Mouse (Mus musculus) midbrain, embryonic 16.5 days (tissue): ENCODE measurements around the gene 4930503B20Rik. TPM values are rescaled to one million over a fixed set of nuclear protein-coding genes. Genes with fewer than 3 reads are reported as not detected.
A peak's percentile ranks its signal among the peaks of the same experiment; 100 is the strongest.

ENCODE experiments used
- ATAC-seq: fragments of 200-750 bp; cut with Nextera tagmentation; 2 replicates; pipeline ENCODE4 v1.8.0; 2017; ENCODE audit warnings: moderate TSS enrichment
- H3K27ac ChIP-seq: fragments of 300-500 bp; sonication (generic); 2 replicates; pipeline ENCODE4 v1.5.1; 2014; ENCODE audit warnings: mild to moderate bottlenecking, low read length, mixed read lengths
- H3K27me3 ChIP-seq: fragments of 300-500 bp; sonication (generic); 2 replicates; pipeline ENCODE4 v1.6.1; 2014; ENCODE audit warnings: low read depth, low read length, mixed read lengths; ENCODE audit not compliant: control insufficient read depth, insufficient read depth
- H3K36me3 ChIP-seq: fragments of 300-500 bp; sonication (generic); 2 replicates; pipeline ENCODE4 v1.6.1; 2014; ENCODE audit warnings: mild to moderate bottlenecking, low read length, moderate library complexity, mixed read lengths; ENCODE audit not compliant: control insufficient read depth, insufficient read depth
- H3K4me1 ChIP-seq: fragments of 300-500 bp; sonication (generic); 2 replicates; pipeline ENCODE4 v1.6.1; 2014; ENCODE audit warnings: mild to moderate bottlenecking, low read length, mixed read lengths; ENCODE audit not compliant: control insufficient read depth, insufficient read depth
- H3K4me2 ChIP-seq: fragments of 300-500 bp; sonication (generic); 2 replicates; pipeline ENCODE4 v1.6.1; 2014; ENCODE audit warnings: mild to moderate bottlenecking, low read length, mixed read lengths
- H3K4me3 ChIP-seq: fragments of 300-500 bp; sonication (generic); 2 replicates; pipeline ENCODE4 v1.5.1; 2014; ENCODE audit warnings: low read depth, mild to moderate bottlenecking, low read length, moderate library complexity, mixed read lengths
- H3K9ac ChIP-seq: fragments of 300-500 bp; sonication (generic); 2 replicates; pipeline ENCODE4 v1.6.1; 2014; ENCODE audit warnings: low read depth, low read length, mixed read lengths
- H3K9me3 ChIP-seq: fragments of 300-500 bp; sonication (generic); replicated peaks from 2 replicates; pipeline ENCODE4 v1.6.1; 2014; ENCODE audit warnings: mild to moderate bottlenecking, low read length, mixed read lengths; ENCODE audit not compliant: control insufficient read depth, poor library complexity, severe bottlenecking
- WGBS: fragments of 180-500 bp; shearing (Covaris S2); extraction: QIAGEN DNeasy Blood & Tissue Kit; methylation state at CpG from one replicate; pipeline ENCODE4 v1.1.7; 2014; 5-methylcytosine and 5-hydroxymethylcytosine counted together
- polyA plus RNA-seq: library from polyadenylated mRNA; unstranded; fragments of >200 nt; fragmentation: Nextera tagmentation; extraction: Ambion mirVana; gene quantifications from 2 replicates; pipeline ENCODE4 v1.2.1, GENCODE M21; 2015

The 4930503B20Rik gene
- polyA plus RNA-seq = 0.09 TPM in 1 of 2 replicates, not detected in the other

GRCm38 (mm10) chr3:146651217-146651616, at the start of gene 4930503B20Rik:
Gene 4930503B20Rik (minus strand): TSS chr3:146651317.
- Histone ChIP-seq H3K36me3 (no peaks in the 10 kb centered on the region), H3K27ac (no peak within 1 kb of the TSS), H3K4me3 (no peak within 1 kb of the TSS), H3K4me2 (no peak within 1 kb of the TSS), H3K27me3 (no peaks in the 10 kb centered on the region), H3K4me1 (no peaks in the 10 kb centered on the region), H3K9me3 (no peaks in the 10 kb centered on the region), H3K9ac (no peak within 1 kb of the TSS)
- ATAC-seq = no peak
- WGBS = 87% methylated on average over 3 of the region's 3 CpGs

GRCm38 (mm10) chr3:146700051-146700450, 48.9 kb upstream of the 4930503B20Rik start:
- Histone ChIP-seq H3K4me2 (no peak overlapping the region), H3K9me3 (no peaks in the 10 kb centered on the region), H3K27ac (no peak overlapping the region), H3K27me3 (no peaks in the 10 kb centered on the region), H3K4me1 (no peaks in the 10 kb centered on the region), H3K4me3 (no peak overlapping the region), H3K36me3 (no peaks in the 10 kb centered on the region), H3K9ac (no peak overlapping the region)
- no peak for ATAC-seq
- 87% methylated on average over 11 of the region's 11 CpGs for WGBS

GRCm38 (mm10) chr3:146698982-146699381, 47.9 kb upstream of the 4930503B20Rik start:
- H3K9me3 ChIP-seq = no peaks in the 10 kb centered on the region
- 42% methylated on average over 11 of the region's 11 CpGs for WGBS
- no peak overlapping the region for H3K4me2 ChIP-seq
- no peaks in the 10 kb centered on the region for H3K36me3 ChIP-seq
- no peak overlapping the region for H3K9ac ChIP-seq
- ATAC-seq = no peak
- H3K4me3 ChIP-seq = no peak overlapping the region
- no peaks in the 10 kb centered on the region for H3K4me1 ChIP-seq
- no peaks in the 10 kb centered on the region for H3K27me3 ChIP-seq
- 0 out of 2 replicates have a peak overlapping the region, but pooled peaks have one; percentile 18 for H3K27ac ChIP-seq

- no peaks in the 10 kb centered on the region for H3K27me3 ChIP-seq
- no peak overlapping the region for H3K4me2 ChIP-seq
- no peaks in the 10 kb centered on the region for H3K9me3 ChIP-seq
- H3K9ac ChIP-seq = no peak overlapping the region
- no peaks in the 10 kb centered on the region for H3K36me3 ChIP-seq
- H3K27ac ChIP-seq = no peak overlapping the region
- ATAC-seq = no peak
- H3K4me3 ChIP-seq = no peak overlapping the region
- no peaks in the 10 kb centered on the region for H3K4me1 ChIP-seq
- WGBS = 88% methylated on average over 5 of the region's 5 CpGs
These were observed 41.4 kb upstream of the 4930503B20Rik start for GRCm38 (mm10) chr3:146692547-146692946.

GRCm38 (mm10) chr3:146687121-146687725, 36.1 kb upstream of the 4930503B20Rik start:
- H3K27me3 ChIP-seq = peaks cover 3% of the 10 kb centered on the region
- no peak for ATAC-seq
- no peak overlapping the region for H3K9ac ChIP-seq
- no peaks in the 10 kb centered on the region for H3K36me3 ChIP-seq
- no peaks in the 10 kb centered on the region for H3K9me3 ChIP-seq
- no peak overlapping the region for H3K4me3 ChIP-seq
- no peak overlapping the region for H3K4me2 ChIP-seq
- WGBS = 80% methylated on average over 4 of the region's 4 CpGs
- no peak overlapping the region for H3K27ac ChIP-seq
- H3K4me1 ChIP-seq = peaks cover 7% of the 10 kb centered on the region

- no peak for ATAC-seq
- Histone ChIP-seq H3K4me2 (no peak overlapping the region), H3K27me3 (peaks cover 3% of the 10 kb centered on the region), H3K36me3 (no peaks in the 10 kb centered on the region), H3K9me3 (no peaks in the 10 kb centered on the region), H3K27ac (no peak overlapping the region), H3K4me3 (no peak overlapping the region), H3K9ac (no peak overlapping the region), H3K4me1 (peaks cover 15% of the 10 kb centered on the region)
- WGBS = 92% methylated on average over 8 of the region's 8 CpGs
These were observed 35.3 kb upstream of the 4930503B20Rik start for GRCm38 (mm10) chr3:146686428-146686827.

- H3K4me3 ChIP-seq = peak within 1 kb of the TSS; percentile 56
- ATAC-seq = peak; percentile 94
- WGBS = 2% methylated on average over 50 of the region's 50 CpGs
- H3K4me1 ChIP-seq = peaks cover 15% of the 10 kb centered on the region
- no peaks in the 10 kb centered on the region for H3K36me3 ChIP-seq
- peak within 1 kb of the TSS; percentile 62 for H3K9ac ChIP-seq
- peak within 1 kb of the TSS; percentile 95 for H3K4me2 ChIP-seq
- H3K9me3 ChIP-seq = no peaks in the 10 kb centered on the region
- H3K27ac ChIP-seq = no peak within 1 kb of the TSS
- peaks cover 3% of the 10 kb centered on the region for H3K27me3 ChIP-seq
These were observed 33.9 kb upstream of the 4930503B20Rik start, which contains the start of gene Samd13 for GRCm38 (mm10) chr3:146684811-146685675. Gene Samd13 (minus strand): TSS chr3:146685592.

GRCm38 (mm10) chr3:146683095-146683494, 32.0 kb upstream of the 4930503B20Rik start:
- no peaks in the 10 kb centered on the region for H3K36me3 ChIP-seq
- peaks cover 15% of the 10 kb centered on the region for H3K4me1 ChIP-seq
- peaks cover 3% of the 10 kb centered on the region for H3K27me3 ChIP-seq
- no peak for ATAC-seq
- 87% methylated on average over 2 of the region's 2 CpGs for WGBS
- no peak overlapping the region for H3K4me2 ChIP-seq
- H3K9ac ChIP-seq = no peak overlapping the region
- no peak overlapping the region for H3K4me3 ChIP-seq
- H3K9me3 ChIP-seq = no peaks in the 10 kb centered on the region
- no peak overlapping the region for H3K27ac ChIP-seq

GRCm38 (mm10) chr3:146682140-146682651, 31.1 kb upstream of the 4930503B20Rik start:
- ATAC-seq = 0 out of 2 replicates have a peak, but pooled peaks have one; percentile 19
- peak overlapping the region; percentile 34 for H3K27ac ChIP-seq

More at GRCm38 (mm10) chr3:146682140-146682651, 31.1 kb upstream of the 4930503B20Rik start:
- 36% methylated on average over 13 of the region's 13 CpGs for WGBS
- Histone ChIP-seq H3K27me3 (peaks cover 3% of the 10 kb centered on the region), H3K9ac (peak overlapping the region; percentile 42), H3K4me1 (peaks cover 15% of the 10 kb centered on the region), H3K4me3 (peak overlapping the region; percentile 32), H3K9me3 (no peaks in the 10 kb centered on the region), H3K36me3 (no peaks in the 10 kb centered on the region), H3K4me2 (peak overlapping the region; percentile 59)
